Mouse (Mus musculus): ENCODE measurements around the gene Fbp1.
A peak's percentile ranks its signal among the peaks of the same experiment; 100 is the strongest.

DNA sequence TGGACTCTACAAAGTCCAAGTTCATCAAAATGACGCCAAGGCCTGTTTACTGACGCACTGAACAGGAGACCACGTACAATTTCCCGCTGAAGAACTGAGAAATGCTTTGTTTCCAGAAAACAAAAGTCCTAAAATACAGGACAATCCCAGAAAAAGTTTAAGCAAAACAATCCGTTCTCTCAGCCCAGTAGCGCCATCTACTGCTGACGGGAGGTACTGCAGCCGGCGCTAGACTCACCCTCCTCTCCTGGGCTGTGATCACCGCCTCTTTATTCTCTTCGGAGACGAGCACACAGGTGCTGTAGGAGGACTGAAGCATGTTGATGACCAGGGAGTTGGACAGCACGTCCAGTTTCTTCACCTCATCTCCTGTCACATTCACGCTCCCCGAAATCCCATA is 33.4 kb downstream of the Fbp1 start:
- TF ChIP-seq CTCF (IDR thresholded peaks at IDR 0.05; ENCODE audit: control insufficient read depth, insufficient read depth, insufficient read length) (peak; percentile 80), MYOD1 (IDR thresholded peaks at IDR 0.05; ENCODE audit: control insufficient read depth, insufficient read length, low read depth) (no peak), MAX (IDR thresholded peaks at IDR 0.05) (no peak), USF1 (IDR thresholded peaks at IDR 0.05; ENCODE audit: low read depth) (no peak), CEBPB (IDR thresholded peaks at IDR 0.05; ENCODE audit: low read depth) (no peak), FOSL1 (IDR thresholded peaks at IDR 0.05; ENCODE audit: insufficient read depth, low read length, poor library complexity, severe bottlenecking) (no peak)

All from C2C12 (cell line).